Mouse (Mus musculus): ENCODE data around the gene Nkx6-1.

The Nkx6-1 gene

GRCm38 (mm10) chr5:101660666-101661065 lies 4.1 kb downstream of the Nkx6-1 start:
- in situ Hi-C loops (cut with MboI, MseI), result loop anchor here (10.0 to 25.0 kb wide), 2 partner anchors 646 to 748 kb away; no protein-coding TSS in a partner anchor

DNA sequence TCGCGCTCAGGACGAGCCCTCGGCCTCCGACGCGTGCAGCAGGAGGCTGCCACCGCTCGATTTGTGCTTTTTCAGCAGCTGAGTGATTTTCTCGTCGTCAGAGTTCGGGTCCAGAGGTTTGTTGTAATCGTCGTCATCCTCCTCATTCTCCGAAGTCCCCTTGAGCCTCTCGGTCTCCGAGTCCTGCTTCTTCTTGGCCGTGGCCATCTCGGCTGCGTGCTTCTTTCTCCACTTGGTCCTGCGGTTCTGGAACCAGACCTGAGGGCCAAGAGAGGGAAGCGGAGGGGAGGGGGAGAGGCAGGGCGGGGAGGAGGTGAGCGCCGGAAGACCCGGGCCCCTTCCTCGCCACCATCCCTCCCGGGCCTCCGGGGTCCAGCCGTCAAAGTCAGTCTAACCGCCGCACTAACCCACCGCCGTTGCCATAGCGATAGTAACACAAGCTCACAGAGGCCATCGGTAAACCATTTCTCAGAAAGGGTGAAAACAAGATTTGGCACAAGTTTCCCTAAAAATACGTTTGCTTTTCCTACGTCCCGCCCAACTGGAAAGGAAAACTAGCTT lies 5.3 kb downstream of the Nkx6-1 start:
- in situ Hi-C loops (cut with MboI, MseI), result loop anchor here (25.0 kb wide), 1 partner anchor 747 kb away; no protein-coding TSS in a partner anchor

DNA sequence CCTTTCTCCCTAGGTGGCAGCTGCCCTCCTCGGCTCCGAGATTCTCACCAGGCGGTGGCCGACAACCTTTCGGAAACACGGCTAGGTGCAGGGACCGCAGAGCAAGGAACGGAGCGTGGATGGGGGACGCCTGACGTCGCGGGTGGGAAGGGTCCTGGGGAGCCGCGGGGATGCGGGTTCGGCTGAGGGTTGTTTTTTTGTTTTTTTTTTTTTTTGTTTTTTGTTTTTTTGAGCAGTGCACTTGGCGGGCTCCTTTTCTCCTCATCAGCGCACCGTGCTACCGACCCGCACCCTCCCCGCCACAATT lies 5.9 kb downstream of the Nkx6-1 start:
- in situ Hi-C loops (cut with MboI, MseI), result loop anchor here (25.0 kb wide), 1 partner anchor 747 kb away; no protein-coding TSS in a partner anchor

- in situ Hi-C loops (cut with MboI, MseI), result loop anchor here (25.0 kb wide), 1 partner anchor 746 kb away; no protein-coding TSS in a partner anchor
Measured at GRCm38 (mm10) chr5:101658188-101658983, 6.4 kb downstream of the Nkx6-1 start.

- in situ Hi-C loops (cut with MboI, MseI), result loop anchor here (25.0 kb wide), 1 partner anchor 745 kb away; no protein-coding TSS in a partner anchor
Measured at GRCm38 (mm10) chr5:101657698-101658097, 7.1 kb downstream of the Nkx6-1 start.

DNA sequence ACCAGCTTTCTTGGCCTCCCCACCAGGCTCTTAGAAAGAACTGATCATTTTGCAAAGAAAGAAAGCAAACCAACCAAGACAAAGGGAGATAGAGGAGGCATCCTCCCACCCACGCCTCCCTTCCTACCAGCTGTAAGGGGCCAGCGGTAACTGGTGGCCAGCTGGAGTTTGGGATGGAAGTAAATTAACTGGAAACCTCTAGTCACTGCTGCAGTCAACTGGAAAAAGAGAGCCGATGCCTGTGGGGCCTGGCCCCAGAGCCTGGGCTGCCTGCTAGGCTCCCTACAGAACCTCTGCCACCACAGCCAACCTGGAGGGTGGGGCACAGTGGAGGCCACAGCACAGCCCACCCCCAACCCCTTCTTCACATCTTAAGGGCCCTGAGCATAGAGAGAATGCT lies 8.7 kb downstream of the Nkx6-1 start:
- in situ Hi-C loops (cut with MboI, MseI), result loop anchor here (25.0 kb wide), 1 partner anchor 744 kb away; no protein-coding TSS in a partner anchor

GRCm38 (mm10) chr5:101655418-101655817 lies 9.4 kb downstream of the Nkx6-1 start:
- in situ Hi-C loops (cut with MboI, MseI), result loop anchor here (25.0 kb wide), 1 partner anchor 743 kb away; no protein-coding TSS in a partner anchor

- in situ Hi-C loops (cut with MboI, MseI), result no loop called here
Measured at GRCm38 (mm10) chr5:101647726-101648686, 16.8 kb downstream of the Nkx6-1 start.

- in situ Hi-C loops (cut with MboI, MseI), result no loop called here
Measured at GRCm38 (mm10) chr5:101646961-101647575, 17.7 kb downstream of the Nkx6-1 start.

GRCm38 (mm10) chr5:101645071-101645470 lies 19.7 kb downstream of the Nkx6-1 start:
- in situ Hi-C loops (cut with MboI, MseI), result no loop called here

- in situ Hi-C loops (cut with MboI, MseI), result no loop called here
Measured at GRCm38 (mm10) chr5:101638101-101638500, 26.7 kb downstream of the Nkx6-1 start.
